34 mouse cellular contexts compared by ENCODE assay signal in genomic region chr1:148977377-148977776, GRCm38 (mm10).
"Had no signal": no experiment of that assay in that cellular context is flagged by ENCODE, and none has a peak within 500 bp of the region (broad histone marks: within the 10 kb centered on the region; RNA-seq: fewer than 3 reads in every experiment).

No protein-coding gene starts in this region.

- DNase-seq: heart, postnatal 10 days; heart, postnatal 14 days; heart, postnatal 36 days; heart, postnatal 4 days; kidney, adult 11 months; kidney, adult 18-20 months; kidney, adult 2 months; kidney, adult 8-10 months; kidney, adult 9 months; kidney, postnatal 10 days; kidney, postnatal 14 days; kidney, postnatal 25 days; kidney, postnatal 36 days; kidney, postnatal 4 days; layer of hippocampus, adult 9-11 months; layer of hippocampus, postnatal 36 days had no signal

- H3K4me2 ChIP-seq: heart, embryonic 11.5 days; heart, embryonic 13.5 days; heart, embryonic 15.5 days; hindbrain, embryonic 12.5 days; hindbrain, embryonic 13.5 days; hindbrain, embryonic 14.5 days; hindbrain, embryonic 15.5 days; intestine, embryonic 15.5 days; kidney, embryonic 15.5 days had no signal

- H3K4me1 ChIP-seq: heart, embryonic 13.5 days; heart, embryonic 15.5 days; hindbrain, embryonic 10.5 days; hindbrain, embryonic 12.5 days; hindbrain, embryonic 13.5 days; hindbrain, embryonic 15.5 days; intestine, embryonic 15.5 days; kidney, embryonic 15.5 days had no signal

- H3K27ac ChIP-seq: heart, embryonic 13.5 days; heart, embryonic 15.5 days; hindbrain, embryonic 10.5 days; hindbrain, embryonic 12.5 days; hindbrain, embryonic 13.5 days; hindbrain, embryonic 14.5 days; hindbrain, embryonic 15.5 days; hindbrain, postnatal 0 days; intestine, embryonic 15.5 days; kidney, embryonic 15.5 days; kidney, postnatal 0 days; layer of hippocampus, adult 2 months; left cerebral cortex, adult 2 months had no signal

- H3K9ac ChIP-seq: heart, embryonic 13.5 days; heart, embryonic 15.5 days; hindbrain, embryonic 12.5 days; hindbrain, embryonic 13.5 days; hindbrain, embryonic 14.5 days; hindbrain, embryonic 15.5 days; intestine, embryonic 15.5 days; kidney, embryonic 15.5 days had no signal

- H3K9me3 ChIP-seq: heart, embryonic 13.5 days; heart, embryonic 15.5 days; hindbrain, embryonic 10.5 days; hindbrain, embryonic 12.5 days; hindbrain, embryonic 13.5 days; hindbrain, embryonic 15.5 days; intestine, embryonic 15.5 days; kidney, embryonic 15.5 days had no signal

- H3K27me3 ChIP-seq: heart, embryonic 13.5 days; heart, embryonic 15.5 days; hindbrain, embryonic 12.5 days; hindbrain, embryonic 13.5 days; hindbrain, embryonic 15.5 days; intestine, embryonic 15.5 days; kidney, embryonic 15.5 days had no signal

- H3K4me3 ChIP-seq: heart, embryonic 13.5 days; heart, embryonic 15.5 days; hindbrain, embryonic 10.5 days; hindbrain, embryonic 12.5 days; hindbrain, embryonic 13.5 days; hindbrain, embryonic 15.5 days; intestine, embryonic 15.5 days; kidney, embryonic 15.5 days; layer of hippocampus, adult 2 months; left cerebral cortex, adult 2 months had no signal

- ATAC-seq: hindbrain, embryonic 16.5 days; hindbrain, postnatal 0 days; inflammation-experienced regulatory T-cells, adult 6 months; intestine, embryonic 15.5 days; intestine, embryonic 16.5 days; intestine, postnatal 0 days had no signal

- H3K36me3 ChIP-seq: heart, embryonic 13.5 days; heart, embryonic 15.5 days; hindbrain, embryonic 10.5 days; hindbrain, embryonic 12.5 days; hindbrain, embryonic 13.5 days; hindbrain, embryonic 15.5 days; intestine, embryonic 15.5 days; kidney, embryonic 15.5 days had no signal
